Mouse (Mus musculus): ENCODE measurements around the gene 4930556J24Rik. TPM values are rescaled to one million over a fixed set of nuclear protein-coding genes. Genes with fewer than 3 reads are reported as not detected.

4930556J24Rik gene
- polyA plus RNA-seq, 1 experiment, result not detected

- Histone ChIP-seq H3K4me3 (ENCODE audit: control insufficient read depth, insufficient read depth, low read length) (no peak overlapping the region), H3K27me3 (ENCODE audit: control insufficient read depth, insufficient read depth, low read length) (no peaks in the 10 kb centered on the region), H3K36me3 (ENCODE audit: control insufficient read depth, insufficient read depth, low read length) (no peaks in the 10 kb centered on the region), H3K4me1 (replicated peaks; ENCODE audit: control insufficient read depth, insufficient read depth, low read length) (peaks cover 1% of the 10 kb centered on the region; the same call in 1 of the 2 replicates), H3K27ac (ENCODE audit: control insufficient read depth, insufficient read depth, low read length) (no peak overlapping the region)
- no peak for DNase-seq
- TF ChIP-seq POLR2A (IDR thresholded peaks at IDR 0.05; ENCODE audit: control insufficient read depth, extremely low read depth, insufficient read depth, low read length, poor library complexity) (no peak), CTCF (IDR thresholded peaks at IDR 0.05; ENCODE audit: borderline replicate concordance, control insufficient read depth, extremely low read depth, insufficient read depth, low read length, poor library complexity) (no peak)
- WGBS, result 94% methylated on average over 6 of the region's 6 CpGs
These were observed 76.3 kb downstream of the 4930556J24Rik start for GRCm38 (mm10) chr11:3900296-3900695.

- WGBS, result 91% methylated on average over 1 of the region's 1 CpGs
- Histone ChIP-seq H3K4me1 (replicated peaks; ENCODE audit: control insufficient read depth, insufficient read depth, low read length) (peaks cover 10% of the 10 kb centered on the region), H3K27ac (ENCODE audit: control insufficient read depth, insufficient read depth, low read length) (no peak overlapping the region), H3K27me3 (ENCODE audit: control insufficient read depth, insufficient read depth, low read length) (no peaks in the 10 kb centered on the region), H3K36me3 (ENCODE audit: control insufficient read depth, insufficient read depth, low read length) (no peaks in the 10 kb centered on the region), H3K4me3 (ENCODE audit: control insufficient read depth, insufficient read depth, low read length) (no peak overlapping the region)
- DNase-seq, result no peak
- no peak for TF ChIP-seq CTCF (IDR thresholded peaks at IDR 0.05; ENCODE audit: borderline replicate concordance, control insufficient read depth, extremely low read depth, insufficient read depth, low read length, poor library complexity)
- no peak for TF ChIP-seq POLR2A (IDR thresholded peaks at IDR 0.05; ENCODE audit: control insufficient read depth, extremely low read depth, insufficient read depth, low read length, poor library complexity)
These were observed 80.6 kb downstream of the 4930556J24Rik start for GRCm38 (mm10) chr11:3895933-3896332.

GRCm38 (mm10) chr11:3895458-3895857, 81.1 kb downstream of the 4930556J24Rik start:
- peak overlapping the region; percentile 37; the same call in 1 of the 2 replicates for H3K4me3 ChIP-seq (ENCODE audit: control insufficient read depth, insufficient read depth, low read length)
- no peak overlapping the region for H3K27ac ChIP-seq (ENCODE audit: control insufficient read depth, insufficient read depth, low read length)
- TF ChIP-seq POLR2A (IDR thresholded peaks at IDR 0.05; ENCODE audit: control insufficient read depth, extremely low read depth, insufficient read depth, low read length, poor library complexity), result no peak
- no peak for TF ChIP-seq CTCF (IDR thresholded peaks at IDR 0.05; ENCODE audit: borderline replicate concordance, control insufficient read depth, extremely low read depth, insufficient read depth, low read length, poor library complexity)

GRCm38 (mm10) chr11:3894406-3895281, 81.9 kb downstream of the 4930556J24Rik start, which contains the start of the genes 4921536K21Rik and Dusp18:
Gene 4921536K21Rik, minus strand, starts transcription at chr11:3895098.
Gene Dusp18, plus strand, starts transcription at chr11:3895240.
- TF ChIP-seq POLR2A (IDR thresholded peaks at IDR 0.05; ENCODE audit: control insufficient read depth, extremely low read depth, insufficient read depth, low read length, poor library complexity) (no peak), CTCF (IDR thresholded peaks at IDR 0.05; ENCODE audit: borderline replicate concordance, control insufficient read depth, extremely low read depth, insufficient read depth, low read length, poor library complexity) (no peak)
- no peak within 1 kb of the TSS for H3K27ac ChIP-seq (ENCODE audit: control insufficient read depth, insufficient read depth, low read length)
- DNase-seq, result peak; percentile 85
- H3K27me3 ChIP-seq (ENCODE audit: control insufficient read depth, insufficient read depth, low read length), result no peaks in the 10 kb centered on the region
- no peaks in the 10 kb centered on the region for H3K36me3 ChIP-seq (ENCODE audit: control insufficient read depth, insufficient read depth, low read length)
- H3K4me1 ChIP-seq (replicated peaks; ENCODE audit: control insufficient read depth, insufficient read depth, low read length), result peaks cover 10% of the 10 kb centered on the region
- 22% methylated on average over 46 of the region's 46 CpGs for WGBS
- H3K4me3 ChIP-seq (ENCODE audit: control insufficient read depth, insufficient read depth, low read length), result peak within 1 kb of the TSS; percentile 37

More at GRCm38 (mm10) chr11:3895458-3895857, 81.1 kb downstream of the 4930556J24Rik start:
- Histone ChIP-seq H3K4me1 (replicated peaks; ENCODE audit: control insufficient read depth, insufficient read depth, low read length) (peaks cover 10% of the 10 kb centered on the region), H3K36me3 (ENCODE audit: control insufficient read depth, insufficient read depth, low read length) (no peaks in the 10 kb centered on the region), H3K27me3 (ENCODE audit: control insufficient read depth, insufficient read depth, low read length) (no peaks in the 10 kb centered on the region)
- WGBS, result 3% methylated on average over 10 of the region's 10 CpGs
- no peak for DNase-seq

GRCm38 (mm10) chr11:3893970-3894369, 82.6 kb downstream of the 4930556J24Rik start:
- no peak overlapping the region for H3K4me3 ChIP-seq (ENCODE audit: control insufficient read depth, insufficient read depth, low read length)
- 88% methylated on average over 6 of the region's 6 CpGs for WGBS
- DNase-seq, result no peak
- no peak for TF ChIP-seq POLR2A (IDR thresholded peaks at IDR 0.05; ENCODE audit: control insufficient read depth, extremely low read depth, insufficient read depth, low read length, poor library complexity)
- TF ChIP-seq CTCF (IDR thresholded peaks at IDR 0.05; ENCODE audit: borderline replicate concordance, control insufficient read depth, extremely low read depth, insufficient read depth, low read length, poor library complexity), result no peak
- no peak overlapping the region for H3K27ac ChIP-seq (ENCODE audit: control insufficient read depth, insufficient read depth, low read length)
- no peaks in the 10 kb centered on the region for H3K36me3 ChIP-seq (ENCODE audit: control insufficient read depth, insufficient read depth, low read length)
- H3K27me3 ChIP-seq (ENCODE audit: control insufficient read depth, insufficient read depth, low read length), result no peaks in the 10 kb centered on the region
- peaks cover 10% of the 10 kb centered on the region for H3K4me1 ChIP-seq (replicated peaks; ENCODE audit: control insufficient read depth, insufficient read depth, low read length)

Other genes starting within 250 kb of the 4930556J24Rik start
- 0.27 and 1.1 TPM in 2 replicates for gene Osbp2, start 112.9 kb downstream of the 4930556J24Rik start, polyA plus RNA-seq (2012; rRNA removed)
- 0.07 TPM in 1 of 2 replicates, not detected in the other for gene 4921536K21Rik, start 81.7 kb downstream of the 4930556J24Rik start, polyA plus RNA-seq (2012; rRNA removed)
- 1.1 and 2.4 TPM in 2 replicates for gene Dusp18, start 81.5 kb downstream of the 4930556J24Rik start, polyA plus RNA-seq (2012; rRNA removed)
- gene Slc35e4, start 62.1 kb downstream of the 4930556J24Rik start, polyA plus RNA-seq (2012; rRNA removed), result 3.6 and 3.9 TPM in 2 replicates
- gene Tcn2, start 44.6 kb downstream of the 4930556J24Rik start, polyA plus RNA-seq (2012; rRNA removed), result 49.4 and 60.3 TPM in 2 replicates
- gene Pes1, start 12.8 kb downstream of the 4930556J24Rik start, polyA plus RNA-seq (2012; rRNA removed), result 53.1 and 55.6 TPM in 2 replicates
- 1.7 and 2.1 TPM in 2 replicates for gene Gal3st1, start 6.9 kb upstream of the 4930556J24Rik start, polyA plus RNA-seq (2012; rRNA removed)
- 0.44 and 0.85 TPM in 2 replicates for gene Sec14l4, start 54.7 kb upstream of the 4930556J24Rik start, polyA plus RNA-seq (2012; rRNA removed)
- 0.49 and 0.52 TPM in 2 replicates for gene Sec14l3, start 88.1 kb upstream of the 4930556J24Rik start, polyA plus RNA-seq (2012; rRNA removed)
- gene Mtfp1, start 118.7 kb upstream of the 4930556J24Rik start, polyA plus RNA-seq (2012; rRNA removed), result 7.0 and 11.6 TPM in 2 replicates
- 0.42 and 1.1 TPM in 2 replicates for gene Sec14l2, start 146.6 kb upstream of the 4930556J24Rik start, polyA plus RNA-seq (2012; rRNA removed)
- gene Rnf215, start 158.4 kb upstream of the 4930556J24Rik start, polyA plus RNA-seq (2012; rRNA removed), result 27.0 and 29.4 TPM in 2 replicates
- gene Ccdc157, start 183.5 kb upstream of the 4930556J24Rik start, polyA plus RNA-seq (2012; rRNA removed), result 5.4 and 7.8 TPM in 2 replicates
- gene Sf3a1, start 183.6 kb upstream of the 4930556J24Rik start, polyA plus RNA-seq (2012; rRNA removed), result 79.9 and 91.6 TPM in 2 replicates
- 98.1 and 112 TPM in 2 replicates for gene Tbc1d10a, start 210.0 kb upstream of the 4930556J24Rik start, polyA plus RNA-seq (2012; rRNA removed)
- gene Castor1, start 241.4 kb upstream of the 4930556J24Rik start, polyA plus RNA-seq (2012; rRNA removed), result 23.3 and 34.5 TPM in 2 replicates

Measured in thymus, adult 2 months (tissue).